ENCODE assay signal across 8 mouse cellular contexts in genomic region chr2:136711746-136712440, GRCm38 (mm10). TPM values are rescaled to one million over a fixed set of nuclear protein-coding genes. Genes with fewer than 3 reads are reported as not detected.
A peak's percentile ranks its signal among the peaks of the same experiment; 100 is the strongest.
DNase-seq lines count a peak whose midpoint lies in the region; ATAC-seq and TF ChIP-seq lines count a peak whose summit lies in the region.

No protein-coding gene starts in this region.

- TF ChIP-seq CTCF in cortical plate, adult 2 months (IDR thresholded peaks at IDR 0.05; ENCODE audit: extremely low read depth, insufficient read depth, low read length): no peak

- no peaks in the 10 kb centered on the region for H3K4me1 ChIP-seq in cortical plate, adult 2 months (ENCODE audit: control insufficient read depth, insufficient read depth, low read length)
- peaks cover 27% of the 10 kb centered on the region for H3K4me1 ChIP-seq in hindbrain, embryonic 13.5 days (replicated peaks)
- H3K4me1 ChIP-seq in limb, embryonic 12.5 days (replicated peaks): peaks cover 23% of the 10 kb centered on the region

- 4% methylated on average over 28 of the region's 28 CpGs for WGBS in hindbrain, embryonic 13.5 days
- WGBS in limb, embryonic 12.5 days: 4% methylated on average over 20 of the region's 28 CpGs

- peak overlapping the region; percentile 10 for H3K4me3 ChIP-seq in cortical plate, adult 2 months (ENCODE audit: insufficient read depth, low read length)
- peak overlapping the region; percentile 59 for H3K4me3 ChIP-seq in hindbrain, embryonic 13.5 days
- H3K4me3 ChIP-seq in limb, embryonic 12.5 days (replicated peaks): peak overlapping the region; percentile 29

- H3K9me3 ChIP-seq in hindbrain, embryonic 13.5 days: no peaks in the 10 kb centered on the region
- H3K9me3 ChIP-seq in limb, embryonic 12.5 days: no peaks in the 10 kb centered on the region

- H3K4me2 ChIP-seq in hindbrain, embryonic 13.5 days: peak overlapping the region; percentile 60
- H3K4me2 ChIP-seq in limb, embryonic 12.5 days: peak overlapping the region; percentile 67

- DNase-seq in ovary, adult 18-20 months (ENCODE audit: low spot score): peak; percentile 4
- no peak for DNase-seq in ovary, postnatal 14 days (ENCODE audit: low spot score)
- DNase-seq in right cerebral cortex, postnatal 25 days: peak; percentile 80
- DNase-seq in kidney, postnatal 25 days: no peak
- no peak for DNase-seq in kidney, adult 11 months

- peak; percentile 44; the same call in 1 of the 2 replicates for ATAC-seq in hindbrain, embryonic 13.5 days (ENCODE audit: low FRiP score)
- no peak for ATAC-seq in limb, embryonic 12.5 days (ENCODE audit: insufficient number of reproducible peaks, insufficient read depth, low FRiP score, low TSS enrichment, low read depth)

- H3K9ac ChIP-seq in hindbrain, embryonic 13.5 days: peak overlapping the region; percentile 80
- no peak overlapping the region for H3K9ac ChIP-seq in limb, embryonic 12.5 days (replicated peaks)

- H3K27me3 ChIP-seq in hindbrain, embryonic 13.5 days: no peaks in the 10 kb centered on the region
- peaks cover 27% of the 10 kb centered on the region for H3K27me3 ChIP-seq in limb, embryonic 12.5 days

- no peaks in the 10 kb centered on the region for H3K36me3 ChIP-seq in hindbrain, embryonic 13.5 days
- no peaks in the 10 kb centered on the region for H3K36me3 ChIP-seq in limb, embryonic 12.5 days

- TF ChIP-seq POLR2A in cortical plate, adult 2 months (IDR thresholded peaks at IDR 0.05; ENCODE audit: extremely low read depth, insufficient read depth, low read length): 0 out of 2 replicates have a peak, but pooled peaks have one; percentile 32

- peak overlapping the region; percentile 90 for H3K27ac ChIP-seq in cortical plate, adult 2 months (ENCODE audit: insufficient read depth, low read length)
- peak overlapping the region; percentile 95 for H3K27ac ChIP-seq in hindbrain, embryonic 13.5 days
- H3K27ac ChIP-seq in limb, embryonic 12.5 days: no peak overlapping the region

RNA-seq across cellular contexts. Expression of gene Snap25, which starts 1.4 kb away (rescaled TPM):
- polyA plus RNA-seq in cortical plate, adult 2 months (2012; rRNA removed): 2,914 and 2,964 TPM in 2 replicates
- polyA plus RNA-seq in hindbrain, embryonic 13.5 days (2015; fragmentation: Nextera tagmentation; extraction: Ambion mirVana): 134 and 141 TPM in 2 replicates
- 0.31 and 0.47 TPM in 2 replicates for polyA plus RNA-seq in limb, embryonic 12.5 days (2016; fragmentation: Nextera tagmentation; extraction: Ambion mirVana)

Comparison
In these comparisons a context has a peak if more than half of its experiments do, and no peak if none do; other contexts are left out.
1. DNase-seq: peak in ovary, adult 18-20 months (single experiment) and right cerebral cortex, postnatal 25 days (single experiment); none in ovary, postnatal 14 days (single experiment), kidney, postnatal 25 days (0 of 2) and kidney, adult 11 months (single experiment).
2. RNA of gene Snap25, which starts 1.4 kb away (polyA plus RNA-seq): 2,914 to 2,964 TPM in cortical plate, adult 2 months and 134 to 141 TPM in hindbrain, embryonic 13.5 days; 0.31 to 0.47 TPM in limb, embryonic 12.5 days; every median in the first group is over 10 times any median in the second.
3. Peak in every context shown above with its lines, with median percentiles within 50 percentile points of each other: H3K4me3 ChIP-seq.